Mouse (Mus musculus): ENCODE results near the gene Gas2l2.

The Gas2l2 gene

GRCm38 (mm10) chr11:83442596-83443267 lies 13.5 kb upstream of the Gas2l2 start:
- DNase-seq (ENCODE audit: low spot score) = peak; percentile 74

GRCm38 (mm10) chr11:83441235-83441634 lies 12.0 kb upstream of the Gas2l2 start:
- no peak for DNase-seq (ENCODE audit: low spot score)

DNA sequence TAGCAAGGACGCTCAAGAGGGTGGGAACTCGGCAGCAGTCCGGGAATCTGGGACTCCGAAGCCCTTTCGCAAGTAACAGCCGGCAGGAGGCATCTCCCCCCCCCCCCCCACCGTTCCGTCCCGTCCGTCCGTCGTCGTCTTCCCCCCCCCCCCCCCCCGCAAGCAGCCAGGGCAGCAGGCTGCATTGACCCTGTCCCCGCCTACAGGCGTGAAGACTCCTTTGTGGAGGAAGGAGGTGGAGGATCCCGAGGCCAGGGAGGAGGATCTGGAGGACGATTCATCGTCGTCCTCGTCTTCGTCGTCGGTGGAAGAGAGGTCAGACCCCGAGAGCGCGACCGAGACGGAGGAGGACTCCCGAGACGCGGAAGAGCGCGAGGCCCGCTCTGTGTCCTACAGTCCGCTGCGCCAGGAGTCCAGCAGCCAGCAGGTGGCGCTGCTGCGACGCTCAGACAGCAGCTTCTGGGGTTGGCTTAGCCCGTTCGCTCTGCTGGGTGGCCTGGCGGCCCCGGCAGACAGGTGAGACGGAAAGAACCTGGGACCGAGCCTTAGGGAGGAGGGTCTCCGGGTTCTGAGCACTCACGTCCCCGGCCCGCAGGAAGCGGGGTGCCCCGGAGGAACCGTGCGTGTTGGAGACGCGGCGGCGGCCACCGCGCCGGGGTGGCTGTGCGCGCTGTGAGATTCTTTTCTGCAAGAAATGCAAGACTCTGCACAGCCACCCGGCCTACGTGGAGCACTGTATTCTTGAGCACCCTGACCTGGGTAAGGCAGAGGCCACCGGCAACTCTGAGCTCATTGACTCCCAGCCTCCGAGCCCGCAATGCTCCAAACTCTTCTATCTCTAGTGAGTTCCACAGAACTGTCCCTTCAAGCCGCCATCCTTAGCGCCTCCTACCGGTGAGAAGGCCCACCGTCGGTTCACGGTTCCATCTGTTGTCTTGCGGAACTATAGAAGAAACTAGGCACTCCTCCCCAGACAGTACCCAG lies 11.1 kb upstream of the Gas2l2 start:
- peak; percentile 77 for DNase-seq (ENCODE audit: low spot score)

DNA sequence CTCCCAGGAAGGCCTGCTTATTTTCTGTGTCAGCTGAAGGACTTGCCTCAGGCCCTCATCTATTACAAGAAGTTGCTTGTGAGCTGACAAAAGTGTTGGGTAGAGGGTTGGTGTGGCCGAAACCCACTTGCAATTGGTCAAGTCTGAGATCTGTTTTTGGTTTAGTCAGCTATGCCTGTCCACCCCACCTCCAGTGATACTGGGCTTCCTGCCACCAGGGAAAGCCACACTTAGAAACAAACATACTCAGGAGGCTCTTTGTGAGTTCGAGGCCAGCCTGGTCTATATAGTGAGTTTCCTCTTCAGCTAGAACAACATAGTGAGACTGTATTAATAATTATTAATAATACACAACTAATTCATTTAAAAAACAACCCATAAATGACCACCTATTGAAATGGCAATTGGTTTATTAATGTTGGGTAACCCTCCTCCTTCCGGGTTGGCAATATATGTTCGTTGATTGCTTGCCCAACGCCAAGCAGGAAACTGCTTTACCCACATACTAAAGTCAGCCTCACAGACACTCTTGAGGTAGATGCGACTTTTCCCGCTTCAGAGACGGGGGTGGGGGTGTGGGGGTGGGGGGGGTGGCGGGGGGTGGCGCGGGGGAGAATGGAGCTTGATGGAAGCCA lies 10.3 kb upstream of the Gas2l2 start:
- DNase-seq (ENCODE audit: low spot score) = no peak

DNA sequence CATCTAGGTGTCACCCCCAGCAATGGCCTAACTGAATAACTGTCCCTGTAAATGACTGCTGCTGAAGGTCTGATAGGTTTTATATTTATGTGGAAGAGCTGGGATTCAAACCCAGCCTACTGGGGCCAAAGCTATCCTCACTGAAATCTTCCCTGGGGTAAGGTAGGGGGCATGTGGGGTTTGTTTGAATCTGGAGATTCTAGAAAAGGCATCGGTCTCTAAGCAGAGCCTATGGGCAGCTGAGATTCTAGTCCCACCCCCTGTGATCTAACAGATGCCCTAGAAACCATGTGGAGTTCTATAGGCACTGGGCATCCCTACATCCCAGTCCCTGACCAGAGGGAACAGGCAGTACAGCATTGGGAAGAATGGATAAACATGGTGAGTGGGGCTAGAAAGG lies 8.1 kb upstream of the Gas2l2 start, which contains the start of gene 1700020L24Rik:
Gene 1700020L24Rik (plus strand): TSS at position 301 of the 400 bp plus-strand sequence.
- DNase-seq (ENCODE audit: low spot score) = no peak

- no peak for DNase-seq (ENCODE audit: low spot score)
These were observed 3.3 kb upstream of the Gas2l2 start for GRCm38 (mm10) chr11:83432533-83432932.

GRCm38 (mm10) chr11:83426964-83427363 lies 2.3 kb downstream of the Gas2l2 start:
- no peak for DNase-seq (ENCODE audit: low spot score)

DNA sequence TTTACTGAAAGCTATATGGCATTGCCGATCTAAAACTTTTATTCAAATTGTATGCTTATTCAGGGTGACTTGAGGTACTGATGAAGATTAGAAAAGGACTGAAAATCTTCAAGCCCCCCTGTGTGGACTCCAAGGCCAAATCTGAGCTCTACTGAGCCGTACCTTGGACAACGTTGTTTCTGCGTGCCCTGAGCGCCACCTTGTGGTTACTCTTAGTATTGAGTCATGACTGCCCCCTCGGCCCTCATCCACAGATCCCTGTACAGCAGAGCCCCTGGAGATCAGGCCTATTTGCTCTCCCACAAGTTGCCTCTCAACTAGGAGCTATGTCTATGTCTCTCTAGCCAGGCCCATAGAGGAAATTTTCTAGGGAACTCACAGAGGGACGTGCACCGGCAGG lies 4.6 kb downstream of the Gas2l2 start:
- DNase-seq (ENCODE audit: low spot score) = peak; percentile 69

DNA sequence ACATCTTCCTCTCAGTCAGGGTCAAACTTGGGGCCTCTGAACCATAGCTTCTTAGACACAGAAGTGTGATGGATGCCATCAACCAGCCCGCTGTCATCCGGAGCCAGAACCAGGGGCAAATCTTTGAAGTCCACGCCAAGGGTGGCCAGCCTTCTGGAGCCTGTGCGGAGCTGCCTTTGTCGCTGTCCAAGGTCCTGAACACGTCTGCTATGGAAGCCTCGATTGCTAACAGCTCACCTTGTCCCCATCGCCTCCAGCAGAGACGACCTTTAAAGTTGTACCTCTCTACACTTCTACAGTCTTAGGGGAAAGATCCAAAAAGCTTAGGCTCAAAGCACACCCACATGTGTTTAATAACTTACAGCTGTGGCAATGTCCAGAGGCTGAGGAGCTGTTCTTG lies 8.0 kb downstream of the Gas2l2 start:
- DNase-seq (ENCODE audit: low spot score) = peak; percentile 63

DNA sequence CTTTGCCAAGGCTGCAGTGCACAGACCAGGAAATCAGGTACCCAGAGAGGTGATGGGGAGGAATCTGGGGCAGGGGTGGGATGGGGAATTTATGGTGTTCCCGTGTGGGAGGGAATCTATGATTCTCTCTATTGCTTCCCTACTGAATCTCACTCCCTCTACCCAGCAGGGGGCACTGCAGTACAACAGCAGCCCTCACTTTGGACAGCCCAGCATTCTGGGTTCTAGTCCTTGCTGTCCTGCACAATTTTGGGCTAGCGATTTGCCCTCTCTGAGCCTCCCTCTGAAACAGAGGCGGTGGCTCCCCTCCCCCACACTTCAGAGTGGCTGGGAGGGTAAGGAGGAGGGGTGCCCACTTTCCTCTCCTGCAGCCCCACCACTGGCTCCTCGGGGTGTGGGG lies 8.9 kb downstream of the Gas2l2 start:
- DNase-seq (ENCODE audit: low spot score) = no peak

DNA sequence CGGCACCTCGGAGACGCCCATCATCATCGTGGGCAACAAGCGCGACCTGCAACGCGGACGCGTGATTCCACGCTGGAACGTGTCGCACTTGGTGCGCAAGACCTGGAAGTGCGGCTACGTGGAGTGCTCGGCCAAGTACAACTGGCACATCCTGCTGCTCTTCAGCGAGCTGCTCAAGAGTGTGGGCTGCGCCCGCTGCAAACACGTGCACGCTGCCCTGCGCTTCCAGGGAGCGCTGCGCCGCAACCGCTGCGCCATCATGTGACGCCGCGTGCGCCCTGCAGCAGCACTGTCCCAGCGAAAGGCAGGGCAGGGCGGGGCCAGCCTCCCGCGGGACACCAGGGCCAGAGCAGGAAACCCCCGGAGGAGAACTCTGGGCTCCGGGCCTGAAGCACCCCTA lies 10.7 kb downstream of the Gas2l2 start:
- DNase-seq (ENCODE audit: low spot score) = no peak

DNA sequence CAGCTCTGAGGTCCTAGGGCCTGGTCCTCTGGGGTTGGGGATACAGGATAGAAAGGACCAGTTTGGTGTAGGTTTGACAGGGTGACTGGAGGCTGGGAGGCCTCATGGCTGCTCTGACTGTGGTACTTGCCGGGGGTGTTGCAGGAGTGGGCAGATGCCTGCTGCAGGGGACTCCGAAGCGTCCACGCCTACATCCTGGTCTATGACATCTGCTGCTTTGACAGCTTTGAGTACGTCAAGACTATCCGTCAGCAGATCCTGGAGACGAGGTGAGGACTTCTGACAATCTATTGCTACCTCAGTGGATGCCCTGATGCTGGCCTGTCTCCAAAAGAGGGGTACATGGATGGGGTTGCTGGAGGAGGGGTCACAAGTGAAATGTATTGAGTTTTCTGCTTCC lies 11.5 kb downstream of the Gas2l2 start:
- DNase-seq (ENCODE audit: low spot score) = no peak

- DNase-seq (ENCODE audit: low spot score) = peak; percentile 44
These were observed 12.2 kb downstream of the Gas2l2 start for GRCm38 (mm10) chr11:83417080-83417479.

GRCm38 (mm10) chr11:83410510-83410909 lies 18.7 kb downstream of the Gas2l2 start:
- DNase-seq (ENCODE audit: low spot score) = no peak

GRCm38 (mm10) chr11:83409792-83410291 lies 19.4 kb downstream of the Gas2l2 start:
- no peak for DNase-seq (ENCODE audit: low spot score)

GRCm38 (mm10) chr11:83409087-83409754 lies 20.0 kb downstream of the Gas2l2 start, which contains the start of gene Rasl10b:
Gene Rasl10b, plus strand, starts transcription at chr11:83409137.
- no peak for DNase-seq (ENCODE audit: low spot score)

DNA sequence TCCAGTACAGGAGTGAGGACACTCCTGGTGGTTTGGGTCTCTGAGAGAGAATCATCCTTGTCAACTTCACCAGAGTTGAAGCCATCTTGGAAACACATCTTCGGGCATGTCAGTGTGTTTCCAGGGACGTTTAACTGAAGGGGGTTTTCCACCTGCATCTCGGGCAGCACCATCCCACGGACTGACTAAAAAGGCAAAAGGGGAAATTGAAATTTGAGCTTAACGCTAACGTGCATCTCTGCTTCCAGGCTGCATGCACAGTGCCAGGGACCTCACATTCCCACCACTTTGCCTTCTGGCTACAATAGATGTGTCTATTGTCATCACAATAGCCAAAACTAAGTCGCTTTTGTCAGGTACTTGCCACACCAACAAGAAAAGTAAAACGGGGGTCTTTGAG lies 21.0 kb downstream of the Gas2l2 start:
- no peak for DNase-seq (ENCODE audit: low spot score)

DNA sequence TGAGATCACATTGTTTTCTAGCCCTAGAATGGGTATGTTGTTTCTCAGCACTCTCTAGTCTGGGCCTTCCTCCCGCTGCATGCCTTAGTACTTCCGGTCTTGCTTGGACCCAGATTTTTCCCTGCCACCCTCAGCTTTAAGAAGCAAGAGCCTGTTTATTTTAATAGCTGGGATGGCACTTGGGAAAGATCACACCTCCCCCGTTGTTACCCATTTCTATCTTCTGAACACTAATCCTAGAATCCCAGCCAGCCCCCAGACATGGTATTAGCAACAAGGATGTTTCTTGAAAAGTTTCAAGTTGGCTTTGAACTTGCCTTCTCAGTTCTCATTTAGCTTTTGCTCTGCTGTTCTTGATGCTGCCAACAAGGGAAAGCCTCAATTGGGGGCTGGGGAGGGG lies 22.9 kb downstream of the Gas2l2 start:
- DNase-seq (ENCODE audit: low spot score) = no peak

- no peak for DNase-seq (ENCODE audit: low spot score)
These were observed 25.5 kb downstream of the Gas2l2 start for GRCm38 (mm10) chr11:83403787-83404186.

GRCm38 (mm10) chr11:83398724-83399123 lies 30.5 kb downstream of the Gas2l2 start:
- DNase-seq (ENCODE audit: low spot score) = no peak

DNA sequence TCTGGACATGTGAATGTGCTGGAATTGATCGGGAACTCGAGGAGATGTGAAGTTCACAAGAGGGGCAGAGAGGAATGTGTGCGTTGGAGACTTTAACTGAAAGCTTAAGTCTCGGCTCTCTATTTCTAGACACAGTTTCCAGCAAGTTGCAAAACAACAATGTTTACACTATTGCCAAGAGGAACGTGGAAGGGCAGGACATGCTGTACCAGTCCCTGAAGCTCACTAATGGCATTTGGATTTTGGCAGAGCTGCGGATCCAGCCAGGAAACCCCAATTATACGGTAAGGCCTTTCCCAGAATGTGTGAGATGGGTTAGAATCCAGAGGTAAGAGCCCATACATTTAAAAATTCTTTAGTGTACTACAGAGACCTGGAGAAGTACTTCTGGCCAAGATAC lies 31.6 kb downstream of the Gas2l2 start:
- DNase-seq (ENCODE audit: low spot score) = no peak
